Mouse (Mus musculus) liver, postnatal 0 days (tissue): ENCODE results near the gene Adamtsl3. TPM values are rescaled to one million over a fixed set of nuclear protein-coding genes. Genes with fewer than 3 reads are reported as not detected.

Experiments
- ATAC-seq: fragments of 200-750 bp; cut with Nextera tagmentation; 2 replicates; pipeline ENCODE4 v1.8.0; 2017; ENCODE audit warnings: mild to moderate bottlenecking, moderate library complexity
- DNase-seq: peaks from one replicate; pipeline ENCODE4 v3.0.0-alpha.2; 2016
- H3K27ac ChIP-seq: fragments of 300-500 bp; sonication (generic); 2 replicates; pipeline ENCODE4 v1.5.1; 2014; ENCODE audit warnings: antibody characterized with exemption, moderate library complexity, mild to moderate bottlenecking, low read depth
- H3K27me3 ChIP-seq: fragments of 300-500 bp; sonication (generic); 2 replicates; pipeline ENCODE4 v1.6.1; 2014; ENCODE audit warnings: low read length, control low read depth, mixed read lengths; ENCODE audit not compliant: insufficient read depth
- H3K36me3 ChIP-seq: fragments of 300-500 bp; sonication (generic); replicated peaks from 2 replicates; pipeline ENCODE4 v1.6.1; 2014; ENCODE audit warnings: mild to moderate bottlenecking, control low read depth, low read length, moderate library complexity, mixed read lengths; ENCODE audit not compliant: insufficient read depth
- H3K4me1 ChIP-seq: fragments of 300-500 bp; sonication (generic); 2 replicates; pipeline ENCODE4 v1.6.1; 2014; ENCODE audit warnings: antibody characterized with exemption, mild to moderate bottlenecking, control low read depth; ENCODE audit not compliant: insufficient read depth
- H3K4me2 ChIP-seq: fragments of 300-500 bp; sonication (generic); 2 replicates; pipeline ENCODE4 v1.6.1; 2014; ENCODE audit warnings: low read depth, mild to moderate bottlenecking, low read length, moderate library complexity, mixed read lengths
- H3K4me3 ChIP-seq: fragments of 300-500 bp; sonication (generic); 2 replicates; pipeline ENCODE4 v1.5.1; 2014; ENCODE audit warnings: low read depth, low read length
- H3K9ac ChIP-seq: fragments of 300-500 bp; sonication (generic); replicated peaks from 2 replicates; pipeline ENCODE4 v1.6.1; 2014; ENCODE audit warnings: mild to moderate bottlenecking, moderate library complexity
- H3K9me3 ChIP-seq: fragments of 300-500 bp; sonication (generic); 2 replicates; pipeline ENCODE4 v1.6.1; 2016; ENCODE audit warnings: mild to moderate bottlenecking, control low read depth, low read length, mixed read lengths
- CTCF ChIP-seq: sonication (generic); IDR thresholded peaks from 2 replicates; pipeline ENCODE4 v1.5.1; 2016; ENCODE audit warnings: antibody characterized with exemption, low read depth
- EP300 ChIP-seq: IDR thresholded peaks from 2 replicates; pipeline ENCODE4 v1.6.1; 2016; ENCODE audit warnings: antibody characterized with exemption, low read depth, mild to moderate bottlenecking
- WGBS: fragments of 180-500 bp; shearing (Covaris S2); extraction: QIAGEN DNeasy Blood & Tissue Kit; methylation state at CpG from one replicate; pipeline ENCODE4 v1.1.7; 2014; ENCODE audit not compliant: insufficient replicate concordance; 5-methylcytosine and 5-hydroxymethylcytosine counted together
- polyA plus RNA-seq: library from polyadenylated mRNA; unstranded; fragments of >200 nt; fragmentation: Nextera tagmentation; extraction: Ambion mirVana; gene quantifications from 2 replicates; pipeline ENCODE4 v1.2.1, GENCODE M21; 2015

Adamtsl3 gene
- polyA plus RNA-seq, 1 experiment from 2014 or later: 0.09 TPM

GRCm38 (mm10) chr7:82350421-82350820, 14.9 kb downstream of the Adamtsl3 start:
- no peaks in the 10 kb centered on the region for H3K9me3 ChIP-seq
- H3K4me2 ChIP-seq: no peak overlapping the region
- H3K27me3 ChIP-seq: no peaks in the 10 kb centered on the region
- TF ChIP-seq EP300: no peak
- TF ChIP-seq CTCF: no peak
- WGBS: 77% methylated on average over 3 of the region's 3 CpGs
- H3K36me3 ChIP-seq: no peaks in the 10 kb centered on the region
- DNase-seq (no peak), ATAC-seq (no peak)
- H3K4me1 ChIP-seq: no peaks in the 10 kb centered on the region
- no peak overlapping the region for H3K4me3 ChIP-seq
- H3K27ac ChIP-seq: no peak overlapping the region
- no peak overlapping the region for H3K9ac ChIP-seq

DNA sequence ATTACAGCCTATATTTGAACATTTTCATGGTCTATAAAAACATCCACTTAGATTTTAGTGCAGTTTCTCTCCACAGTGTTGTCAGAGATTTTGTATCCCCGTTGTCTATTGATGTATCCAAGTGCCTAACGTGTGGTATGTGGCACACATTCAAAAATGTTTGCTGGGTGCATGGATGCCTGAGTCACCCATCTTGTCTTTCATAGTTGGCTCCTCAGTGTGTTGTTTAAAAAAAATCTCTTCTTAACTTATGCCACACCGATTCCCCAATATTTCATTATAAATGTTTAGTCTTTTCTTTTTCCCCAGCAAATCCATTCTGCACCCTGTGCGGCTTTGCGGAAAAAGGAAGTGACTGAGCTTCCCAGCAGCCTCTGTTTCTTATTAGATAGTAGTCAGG, 23.7 kb downstream of the Adamtsl3 start:
- Histone ChIP-seq H3K27ac (no peak overlapping the region), H3K4me2 (no peak overlapping the region), H3K36me3 (no peaks in the 10 kb centered on the region), H3K4me3 (no peak overlapping the region), H3K4me1 (no peaks in the 10 kb centered on the region), H3K9ac (no peak overlapping the region), H3K27me3 (no peaks in the 10 kb centered on the region), H3K9me3 (no peaks in the 10 kb centered on the region)
- DNase-seq: no peak
- no peak for TF ChIP-seq EP300
- no peak for TF ChIP-seq CTCF
- no peak for ATAC-seq
- WGBS: 72% methylated on average over 5 of the region's 5 CpGs

DNA sequence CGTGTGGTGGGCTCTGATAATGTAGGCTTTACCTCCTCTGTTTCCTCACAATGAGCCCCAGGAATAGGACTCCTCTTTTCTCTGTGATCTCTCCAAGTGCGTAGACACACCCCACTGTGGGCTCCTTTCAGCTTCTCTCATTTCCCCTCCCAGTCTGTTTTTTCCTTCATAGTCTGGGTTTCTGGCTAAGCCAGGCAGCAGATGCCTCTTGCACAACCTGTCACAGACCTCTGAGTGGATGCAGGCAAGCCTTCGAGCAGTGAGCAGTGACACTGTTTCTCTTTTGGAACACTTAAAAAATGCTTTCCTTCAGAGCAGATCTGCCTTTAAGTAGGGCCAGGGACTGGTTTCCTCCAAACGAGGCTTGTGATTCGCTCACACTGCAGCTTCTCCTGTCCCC, 24.2 kb downstream of the Adamtsl3 start:
- H3K27ac ChIP-seq: no peak overlapping the region
- DNase-seq (no peak), ATAC-seq (no peak)
- H3K4me2 ChIP-seq: no peak overlapping the region
- no peaks in the 10 kb centered on the region for H3K9me3 ChIP-seq
- no peaks in the 10 kb centered on the region for H3K36me3 ChIP-seq
- H3K4me3 ChIP-seq: no peak overlapping the region
- no peak overlapping the region for H3K9ac ChIP-seq
- WGBS: 56% methylated on average over 5 of the region's 5 CpGs
- TF ChIP-seq CTCF (no peak), EP300 (no peak)
- no peaks in the 10 kb centered on the region for H3K27me3 ChIP-seq
- no peaks in the 10 kb centered on the region for H3K4me1 ChIP-seq

GRCm38 (mm10) chr7:82360186-82360585, 24.7 kb downstream of the Adamtsl3 start:
- DNase-seq (no peak), ATAC-seq (no peak)
- H3K4me3 ChIP-seq: no peak overlapping the region
- H3K9me3 ChIP-seq: no peaks in the 10 kb centered on the region
- no peak overlapping the region for H3K9ac ChIP-seq
- no peaks in the 10 kb centered on the region for H3K4me1 ChIP-seq
- no peaks in the 10 kb centered on the region for H3K27me3 ChIP-seq
- no peak overlapping the region for H3K4me2 ChIP-seq
- 66% methylated on average over 4 of the region's 4 CpGs for WGBS
- H3K36me3 ChIP-seq: no peaks in the 10 kb centered on the region
- no peak for TF ChIP-seq CTCF
- TF ChIP-seq EP300: no peak
- no peak overlapping the region for H3K27ac ChIP-seq

- DNase-seq (no peak), ATAC-seq (no peak)
- Histone ChIP-seq H3K4me2 (no peak overlapping the region), H3K9me3 (no peaks in the 10 kb centered on the region), H3K27ac (no peak overlapping the region), H3K4me3 (no peak overlapping the region), H3K36me3 (no peaks in the 10 kb centered on the region), H3K9ac (no peak overlapping the region), H3K27me3 (no peaks in the 10 kb centered on the region), H3K4me1 (no peaks in the 10 kb centered on the region)
- no peak for TF ChIP-seq CTCF
- no peak for TF ChIP-seq EP300
- WGBS: 33% methylated on average over 5 of the region's 5 CpGs
Measured at GRCm38 (mm10) chr7:82361127-82361526, 25.6 kb downstream of the Adamtsl3 start.

DNA sequence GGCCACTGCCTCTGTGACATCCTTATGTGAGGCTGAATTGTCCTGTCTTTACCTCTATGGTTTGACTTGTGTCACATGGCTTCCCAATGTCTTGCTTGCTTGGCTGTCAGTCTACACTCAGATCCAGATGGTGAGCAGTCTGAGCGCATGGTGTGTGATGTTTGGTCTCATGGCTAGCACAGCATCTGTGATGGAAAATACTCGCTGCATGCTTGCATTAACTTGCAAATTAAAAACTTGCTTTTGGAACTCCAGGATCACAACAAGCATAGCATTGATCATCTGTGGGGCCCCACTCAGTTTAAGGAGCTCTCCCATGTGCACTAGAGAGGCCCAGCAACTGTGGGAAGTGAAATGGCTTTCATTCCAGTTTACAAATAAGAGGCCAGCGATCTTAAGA, 29.1 kb downstream of the Adamtsl3 start:
- H3K9ac ChIP-seq: no peak overlapping the region
- H3K9me3 ChIP-seq: no peaks in the 10 kb centered on the region
- H3K4me2 ChIP-seq: no peak overlapping the region
- no peak for TF ChIP-seq EP300
- TF ChIP-seq CTCF: no peak
- ATAC-seq (no peak), DNase-seq (no peak)
- no peaks in the 10 kb centered on the region for H3K36me3 ChIP-seq
- no peak overlapping the region for H3K4me3 ChIP-seq
- WGBS: 78% methylated on average over 3 of the region's 3 CpGs
- H3K4me1 ChIP-seq: no peaks in the 10 kb centered on the region
- H3K27ac ChIP-seq: no peak overlapping the region
- no peaks in the 10 kb centered on the region for H3K27me3 ChIP-seq

DNA sequence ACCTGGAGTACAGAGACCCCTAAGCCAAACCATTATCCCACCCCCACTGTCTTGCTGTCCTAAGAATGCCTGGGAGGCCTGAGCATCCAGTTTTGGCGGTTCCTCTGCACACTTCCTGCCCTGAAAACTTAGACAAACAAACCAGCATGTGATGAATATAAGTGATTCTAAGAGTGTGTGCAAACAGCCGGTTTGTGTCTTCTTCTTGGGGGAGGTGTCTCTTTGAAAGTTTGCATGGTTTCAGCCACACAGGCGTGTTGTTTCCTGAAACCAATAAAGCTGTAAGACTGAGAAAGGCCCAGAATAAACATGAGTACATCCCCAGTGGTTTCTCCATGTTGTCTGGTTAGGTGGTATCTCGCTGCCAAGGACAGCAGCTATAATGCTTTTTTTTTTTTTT, 30.6 kb downstream of the Adamtsl3 start:
- no peak overlapping the region for H3K4me2 ChIP-seq
- TF ChIP-seq EP300: no peak
- TF ChIP-seq CTCF: no peak
- ATAC-seq (no peak), DNase-seq (no peak)
- no peaks in the 10 kb centered on the region for H3K9me3 ChIP-seq
- no peak overlapping the region for H3K27ac ChIP-seq
- no peak overlapping the region for H3K9ac ChIP-seq
- no peaks in the 10 kb centered on the region for H3K4me1 ChIP-seq
- no peaks in the 10 kb centered on the region for H3K27me3 ChIP-seq
- no peak overlapping the region for H3K4me3 ChIP-seq
- H3K36me3 ChIP-seq: no peaks in the 10 kb centered on the region
- 54% methylated on average over 4 of the region's 4 CpGs for WGBS
